Mouse (Mus musculus) kidney, postnatal 25 days (tissue): ENCODE measurements at regions not wholly inside any gene's neighbourhood (a gene's known extent, or its start where the extent isn't known, plus 50 kb on each side); places are given as distances from the start of the nearest gene placed in this dataset.

Experiments
- DNase-seq, 2 experiments: peaks; one replicate each; pipeline ENCODE4 v3.0.0; 2021; ENCODE audit warnings: mixed read lengths in 2 of 2

DNA sequence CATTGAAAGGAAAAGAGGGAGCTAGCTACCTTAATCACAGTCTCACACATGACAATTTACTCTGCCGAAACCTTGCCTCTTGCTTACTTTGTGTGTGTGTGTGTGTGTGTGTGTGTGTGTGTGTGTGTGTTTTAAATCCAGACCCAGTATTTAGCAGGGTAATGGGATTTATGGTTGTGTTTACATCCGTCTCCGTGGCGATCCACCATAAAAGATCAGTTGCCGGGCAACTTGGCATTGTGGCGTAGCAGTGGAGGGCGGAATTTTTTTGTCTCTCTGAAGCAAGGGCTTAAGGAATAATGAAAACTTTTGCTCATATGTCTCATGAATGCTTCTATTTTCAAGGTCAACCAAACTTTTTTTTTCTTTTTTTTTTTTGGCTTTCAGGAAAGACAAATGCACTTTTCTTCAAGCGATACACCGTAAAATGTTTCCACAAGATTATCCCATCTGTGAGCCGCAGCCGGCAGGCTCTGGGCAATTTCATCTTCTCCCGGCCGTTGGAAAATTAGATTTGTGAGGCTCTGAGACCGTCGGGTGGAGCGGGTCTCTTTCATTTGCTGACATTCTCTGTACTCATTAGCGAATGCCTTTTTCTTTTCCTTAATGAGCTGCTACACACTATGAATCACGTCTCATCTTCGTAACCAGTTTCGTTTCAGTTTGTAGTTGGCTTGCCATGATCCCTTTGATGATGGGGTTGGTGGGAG, 53.9 kb upstream of the Ptch1 start:
- no peak for DNase-seq

DNA sequence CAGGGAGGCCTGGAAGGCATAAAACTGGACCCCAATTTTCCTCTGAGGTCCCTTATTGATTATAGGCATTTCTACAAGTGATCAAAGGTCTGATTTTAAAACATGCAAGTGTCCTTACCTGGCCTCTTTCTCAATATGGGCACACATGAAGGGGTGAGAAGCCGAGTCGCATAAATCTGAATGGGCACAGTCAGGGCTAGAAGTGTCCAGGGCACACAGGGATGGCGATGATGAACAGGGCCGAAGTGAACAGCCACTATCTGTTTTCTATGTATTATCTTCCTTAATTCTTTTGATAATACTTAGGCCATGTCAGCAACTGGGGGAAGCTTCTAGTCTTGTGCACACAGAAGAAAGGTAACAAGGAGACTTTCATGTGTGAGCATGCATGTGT, 54.5 kb upstream of the Ptch1 start:
- DNase-seq, result no peak

DNA sequence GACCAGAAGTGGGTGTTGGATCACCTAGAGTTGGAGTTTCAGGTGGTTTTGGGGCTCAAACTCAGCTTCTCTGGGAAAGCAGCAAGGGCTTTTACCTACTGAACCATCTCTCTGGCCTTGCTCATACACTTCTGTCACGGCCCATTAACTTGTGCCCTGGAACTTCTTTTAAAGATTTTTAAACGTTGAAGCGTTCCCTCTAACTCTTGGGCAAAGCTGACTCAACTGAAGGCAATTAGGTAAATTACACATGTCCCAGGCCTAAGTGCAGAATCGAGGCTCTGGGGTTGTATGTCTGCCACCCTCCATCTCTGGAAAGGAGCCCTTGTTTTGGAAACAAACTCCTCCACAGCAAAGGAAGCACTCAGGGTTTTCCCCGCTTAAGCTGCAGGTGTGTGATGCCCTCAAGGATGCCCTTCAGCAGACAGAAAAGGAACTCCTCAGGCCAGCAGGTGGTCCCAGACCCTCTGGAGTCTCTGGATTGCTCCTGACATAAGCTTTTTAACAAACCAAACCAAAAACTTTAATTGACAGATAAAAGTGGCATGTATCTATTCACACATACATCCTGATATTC, 58.5 kb upstream of the Ptch1 start:
- no peak for DNase-seq

DNA sequence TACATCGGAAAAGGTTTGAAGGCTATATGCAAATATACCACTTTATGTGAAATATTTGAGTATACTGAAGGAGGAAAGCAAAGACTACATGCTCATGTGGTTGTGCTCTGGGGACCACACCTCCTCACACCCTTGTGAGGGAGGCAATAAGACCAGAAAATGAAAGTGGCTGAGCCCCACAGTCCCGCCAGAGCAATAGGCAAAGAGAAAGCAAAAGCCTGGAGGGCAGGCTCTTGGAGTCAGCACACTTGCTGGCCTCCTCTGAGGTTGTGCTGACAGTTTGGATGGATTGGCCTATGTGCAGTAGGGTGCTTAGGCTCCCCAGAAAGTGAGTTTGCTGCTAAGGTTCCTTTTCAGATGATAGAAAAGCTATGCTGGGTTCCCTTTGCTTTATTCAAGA, 60.9 kb upstream of the Ptch1 start:
- no peak for DNase-seq

DNA sequence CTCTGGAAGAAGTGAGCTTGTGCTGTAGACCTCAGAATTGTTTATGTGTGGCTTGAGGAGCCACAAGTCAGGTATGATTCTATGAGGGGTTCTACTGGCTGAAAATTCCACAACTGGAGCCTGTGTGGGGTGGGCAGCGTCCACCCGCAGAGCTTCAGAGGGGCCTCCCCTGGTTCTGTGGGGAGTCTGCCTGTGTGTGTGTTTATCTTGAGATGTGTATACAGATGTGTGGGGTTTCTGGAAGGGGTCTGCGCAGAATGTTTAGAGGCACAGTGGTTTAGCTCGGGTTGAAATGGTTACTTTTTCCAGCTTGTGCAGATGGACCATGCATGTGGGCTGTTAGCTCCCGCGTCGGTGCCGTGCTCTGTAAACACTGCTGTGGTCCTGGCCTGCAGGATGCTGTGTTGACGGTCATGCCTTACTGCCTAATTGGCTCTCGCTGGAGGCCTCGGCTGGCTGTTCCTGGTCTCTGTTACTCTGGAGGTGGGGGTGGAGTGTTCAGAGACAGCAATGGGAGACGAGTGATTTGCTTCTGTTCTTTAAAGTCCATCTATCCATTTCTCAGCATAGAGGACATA, 68.3 kb upstream of the Ptch1 start:
- DNase-seq, result no peak

DNA sequence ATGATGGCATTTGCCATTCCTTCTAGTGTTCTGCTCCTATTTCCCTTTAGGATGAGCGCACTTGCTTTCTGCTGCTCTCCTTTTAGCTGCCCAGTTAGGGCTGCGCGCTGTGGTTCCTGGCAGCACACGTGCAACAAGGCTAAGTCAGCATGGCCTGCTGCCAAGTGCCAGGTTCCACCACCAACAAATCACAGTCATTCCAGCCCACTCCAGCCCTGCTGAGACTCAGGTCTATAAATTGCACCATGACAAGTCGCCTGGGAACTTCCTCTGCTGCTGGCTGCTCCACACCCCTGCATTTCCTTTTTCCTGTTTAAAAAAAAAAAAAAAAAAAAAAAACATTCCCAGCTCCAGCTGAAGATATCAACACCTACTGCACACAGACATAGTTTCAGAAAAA, 69.2 kb upstream of the Ptch1 start:
- DNase-seq, result peak; percentile 94

DNA sequence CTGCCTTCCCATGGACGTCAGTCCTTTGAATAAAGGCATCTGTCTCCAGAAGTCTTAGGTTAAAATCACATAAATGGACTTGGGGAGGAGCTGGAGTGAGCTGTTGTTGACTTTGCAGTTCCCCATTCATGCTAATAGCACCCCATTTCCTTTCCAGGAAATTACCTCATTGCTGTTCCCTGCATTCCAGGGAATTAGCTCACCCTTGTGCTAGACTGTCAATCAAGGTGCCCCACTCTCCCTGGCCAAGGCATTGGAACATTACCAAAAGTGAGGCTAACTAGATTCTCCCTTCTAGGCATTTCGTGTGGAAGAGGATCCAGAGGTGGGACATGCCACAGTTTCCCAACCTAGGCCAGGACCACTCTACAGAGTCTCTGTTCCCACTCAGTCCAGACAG, 70.0 kb upstream of the Ptch1 start:
- peak in 1 of 2 experiments; percentile 20 for DNase-seq

DNA sequence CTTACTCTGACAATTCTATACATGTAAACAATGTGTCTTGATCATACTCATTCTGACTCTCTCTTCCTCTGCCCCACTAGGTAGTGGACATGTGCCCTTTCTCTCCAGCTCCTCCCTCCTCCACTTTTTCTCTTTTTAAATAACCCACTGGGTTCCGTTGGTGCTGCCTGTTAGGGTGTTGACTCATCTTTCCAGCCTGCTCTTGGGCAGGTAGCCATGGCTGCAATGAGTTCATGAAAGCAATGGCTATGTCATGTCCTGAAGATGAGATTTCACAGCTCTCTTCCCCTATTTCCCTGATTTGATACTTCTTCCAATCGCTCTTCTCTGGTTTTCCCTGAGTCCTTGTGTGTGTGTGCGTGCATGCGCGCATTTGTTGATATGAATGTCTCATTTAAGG, 70.9 kb upstream of the Ptch1 start:
- DNase-seq, result no peak

DNA sequence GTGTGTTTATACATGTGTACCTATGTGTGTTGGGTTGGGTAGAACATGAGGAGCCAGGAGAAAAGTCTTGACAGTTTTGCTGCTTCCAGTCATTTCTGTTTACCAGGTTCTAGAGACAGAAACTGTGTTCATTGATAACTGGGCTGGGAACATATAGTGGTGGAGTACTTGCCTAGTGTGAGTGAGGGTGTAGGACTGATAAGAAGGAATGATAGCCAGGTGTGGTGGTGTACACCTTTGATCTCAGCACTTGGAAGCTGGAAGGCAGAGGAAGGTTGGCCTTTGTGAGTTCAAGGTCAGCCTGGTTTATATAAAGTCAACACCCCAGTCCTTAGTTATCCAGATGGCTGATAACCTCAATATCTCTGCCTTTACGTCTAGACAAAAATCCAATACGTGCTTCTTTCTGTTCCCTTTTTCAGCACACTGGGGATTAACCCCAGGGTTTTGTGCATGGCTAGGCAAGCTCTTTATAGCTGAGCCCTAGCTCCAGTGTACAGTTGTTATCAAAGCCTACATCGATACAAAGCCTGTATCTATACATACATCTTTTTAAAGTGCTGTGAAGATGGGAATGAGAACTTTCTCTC, 75.8 kb upstream of the Ptch1 start:
- DNase-seq, result no peak

DNA sequence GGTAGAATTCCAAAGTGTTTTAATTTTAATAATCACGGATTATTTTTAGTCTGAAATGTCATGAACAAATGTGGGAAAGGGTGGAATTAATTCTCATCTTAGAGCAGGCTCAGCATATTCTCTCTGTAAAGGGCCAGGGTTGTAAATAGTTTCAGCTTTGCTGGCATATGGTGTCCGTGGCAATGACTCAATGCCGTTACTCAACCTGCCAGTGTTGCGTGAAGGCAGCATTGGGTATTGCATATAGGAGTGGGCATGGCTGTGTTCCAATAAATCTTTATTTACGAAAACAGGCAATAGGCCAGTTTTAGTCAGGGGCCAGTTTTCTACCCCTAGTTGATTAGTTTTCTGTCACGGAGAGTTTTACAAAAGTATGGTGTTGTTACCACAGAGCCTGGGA, 81.1 kb upstream of the Ptch1 start:
- no peak for DNase-seq

DNA sequence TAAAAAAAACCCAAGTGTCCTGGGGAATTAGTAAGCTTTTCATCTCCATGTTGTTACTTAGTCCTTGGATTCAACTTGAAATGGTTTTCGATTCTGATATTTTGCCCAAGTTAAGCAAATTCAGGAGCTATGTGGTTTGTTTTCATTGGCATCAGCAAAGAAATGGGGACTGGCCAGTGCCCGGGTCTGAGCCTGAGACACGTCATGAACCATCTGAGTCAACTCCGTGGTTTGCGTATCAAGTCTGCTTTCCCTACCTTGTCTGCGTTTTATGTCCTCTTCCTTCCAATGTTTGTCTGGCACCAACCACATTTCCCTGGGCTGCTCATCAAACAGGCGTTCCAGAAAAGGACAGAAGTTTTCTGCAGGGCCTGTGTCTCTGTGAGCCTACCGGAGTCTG, 83.7 kb upstream of the Ptch1 start:
- DNase-seq, result no peak

DNA sequence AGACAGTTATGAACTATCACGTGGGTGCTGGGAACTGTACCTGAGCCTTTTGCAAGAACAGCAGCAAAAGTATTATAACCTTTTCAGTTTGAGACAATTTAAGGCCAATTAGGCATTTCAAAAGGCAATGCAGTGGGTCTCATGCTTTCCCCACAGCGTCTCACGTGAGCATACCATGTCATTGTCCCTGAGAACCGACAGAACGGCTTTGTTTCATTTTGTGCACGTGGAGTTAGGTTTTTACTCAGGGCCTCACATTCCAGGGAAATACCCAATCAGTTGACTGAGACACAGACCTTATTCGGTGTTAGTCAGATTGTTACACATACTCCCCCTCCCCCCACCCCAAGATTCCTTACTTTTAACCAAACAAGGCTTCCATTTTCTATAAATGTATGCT, 86.0 kb upstream of the Ptch1 start:
- no peak for DNase-seq

DNA sequence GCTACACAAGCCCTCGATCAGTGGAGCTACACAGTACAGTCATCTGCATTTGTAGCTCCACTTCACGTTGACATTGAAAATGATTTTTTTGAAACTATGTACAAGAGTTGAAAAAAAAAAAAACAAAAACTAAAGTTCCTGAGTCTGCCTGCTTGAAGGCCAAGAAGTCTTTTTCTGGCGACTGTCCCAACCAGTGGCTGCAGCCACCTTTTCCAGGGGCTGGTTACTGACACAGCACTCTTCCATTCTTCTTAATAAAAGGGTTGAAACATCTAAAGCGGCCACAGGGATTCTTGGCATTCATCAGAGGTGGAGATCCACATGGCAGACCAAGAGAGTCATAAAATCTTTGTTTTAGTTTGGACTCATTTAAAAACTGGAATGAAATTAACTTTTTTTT, 87.0 kb upstream of the Ptch1 start:
- DNase-seq, result no peak

DNA sequence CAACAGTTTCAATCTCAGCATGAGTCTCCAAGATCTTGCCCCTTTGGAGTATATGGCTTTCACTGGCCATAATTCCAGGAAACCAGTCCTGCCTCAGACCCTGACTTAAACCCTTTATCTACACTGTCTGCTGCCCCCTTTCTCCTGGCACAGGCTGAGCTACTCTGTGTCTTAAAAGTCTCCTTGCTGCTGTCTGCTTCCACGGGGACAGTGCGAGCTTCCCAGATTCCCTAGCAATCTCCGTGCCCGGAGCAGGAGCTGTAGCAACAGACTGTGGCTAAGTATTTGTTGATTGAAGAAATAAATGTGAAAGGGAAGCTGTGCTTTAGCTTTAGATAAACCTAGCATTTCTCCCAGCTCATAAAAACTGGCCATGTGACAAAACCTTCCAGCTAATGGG, 95.2 kb upstream of the Ptch1 start:
- no peak for DNase-seq

DNA sequence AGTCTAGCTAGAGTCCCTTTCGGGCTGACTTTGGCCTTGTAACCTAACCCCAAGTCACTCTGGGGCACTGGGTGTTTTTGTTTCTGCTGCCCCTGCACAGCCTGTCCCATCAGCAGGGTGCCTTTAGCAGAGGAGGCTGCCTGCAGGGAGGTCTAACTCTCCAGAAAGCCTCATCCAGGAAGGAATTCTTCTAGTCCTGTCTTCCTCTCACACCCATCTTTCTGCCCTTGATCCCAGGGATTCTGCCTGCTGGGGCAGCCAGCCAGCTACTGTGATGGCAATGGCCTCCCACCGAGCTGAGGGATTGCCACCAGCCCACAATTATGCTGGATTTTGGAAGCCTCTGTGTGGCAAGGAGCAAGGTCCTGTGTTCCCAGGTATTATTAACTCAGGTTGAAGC, 95.6 kb upstream of the Ptch1 start:
- peak; percentile 34 to 58 for DNase-seq

DNA sequence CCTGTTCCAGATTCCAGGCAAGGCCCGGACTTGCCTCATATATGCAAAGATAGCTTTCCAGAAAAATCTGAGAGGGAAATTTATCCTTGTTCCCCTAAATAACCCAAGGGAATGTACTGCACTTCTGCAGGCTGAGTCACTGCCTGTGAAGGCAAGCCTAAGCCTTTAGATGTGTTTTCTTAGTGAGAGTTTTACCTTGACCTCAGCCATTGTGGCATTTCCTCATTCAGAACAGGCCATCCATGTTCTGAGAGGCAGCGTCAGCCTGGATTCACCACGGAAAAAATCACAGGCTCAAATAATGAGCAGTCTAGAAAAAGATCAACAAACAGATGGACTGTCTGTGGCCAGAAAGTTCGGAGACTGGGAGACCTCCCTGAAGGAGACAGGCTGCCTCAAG, 99.0 kb upstream of the Ptch1 start:
- no peak for DNase-seq

DNA sequence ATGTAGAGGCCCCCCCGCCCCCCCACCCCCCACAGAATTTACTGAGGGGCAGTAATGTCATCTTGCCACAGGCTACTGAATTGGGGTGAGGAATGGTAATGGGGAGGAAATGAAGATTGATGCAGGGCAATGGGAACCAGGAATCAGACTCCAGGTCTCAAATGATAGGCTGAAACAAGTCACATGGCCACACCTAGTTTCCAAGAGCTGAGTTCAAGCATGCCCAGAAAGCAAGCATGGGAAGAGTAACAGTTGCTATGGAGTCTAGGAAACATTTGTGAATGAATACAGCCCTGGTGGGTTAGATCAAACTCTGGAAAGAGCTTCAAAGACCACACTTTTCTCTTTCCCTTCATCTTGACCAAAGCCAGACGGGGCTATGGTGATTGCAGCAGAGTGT, 104.3 kb upstream of the Ptch1 start:
- DNase-seq, result no peak

DNA sequence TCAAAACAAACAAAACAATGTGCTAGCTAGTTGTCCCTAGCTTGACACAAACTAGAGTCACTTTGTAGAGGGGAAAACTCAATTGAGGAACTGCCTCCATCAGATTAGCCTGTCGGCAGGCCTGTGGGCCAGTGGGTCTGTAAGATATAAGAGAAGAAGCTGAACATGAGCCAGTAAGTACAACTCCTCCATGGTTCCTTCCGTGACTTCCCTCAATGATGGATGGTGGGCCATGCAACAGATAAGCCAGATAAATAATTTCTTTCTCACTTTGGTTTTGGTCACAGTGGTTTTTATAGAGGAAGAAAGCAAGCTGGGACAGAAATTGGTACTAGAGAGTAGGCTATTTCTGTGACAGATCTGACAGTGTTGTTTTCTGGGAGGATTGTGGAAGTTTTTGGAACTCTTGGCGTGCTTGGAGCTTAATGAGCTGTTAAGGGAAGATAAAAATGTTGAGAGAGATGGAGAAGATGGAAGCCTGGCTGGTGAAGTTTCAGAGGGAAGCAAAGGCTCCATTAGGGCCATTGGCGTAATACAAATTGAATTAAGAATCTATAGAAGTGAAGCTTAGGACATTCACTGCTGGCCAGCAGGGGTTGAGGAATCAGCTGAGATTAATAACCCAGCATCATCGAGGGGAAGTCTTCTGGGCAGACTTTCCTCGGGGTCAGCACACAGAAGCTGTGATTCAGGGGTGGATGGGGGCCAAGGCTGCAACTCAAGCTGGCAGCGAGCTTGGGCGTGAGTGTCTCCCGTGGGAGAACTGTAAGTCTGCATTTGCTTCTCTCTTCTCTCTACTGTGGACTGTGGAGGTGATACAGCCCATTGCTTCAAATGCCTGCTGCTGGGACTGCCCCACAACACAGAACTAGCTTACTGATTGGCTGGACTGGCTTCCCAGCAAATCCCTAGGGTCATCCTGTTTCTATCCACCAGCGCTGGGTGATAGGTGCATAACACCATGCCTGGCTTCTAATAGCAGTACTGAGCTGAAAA, 105.2 kb upstream of the Ptch1 start:
- no peak for DNase-seq

DNA sequence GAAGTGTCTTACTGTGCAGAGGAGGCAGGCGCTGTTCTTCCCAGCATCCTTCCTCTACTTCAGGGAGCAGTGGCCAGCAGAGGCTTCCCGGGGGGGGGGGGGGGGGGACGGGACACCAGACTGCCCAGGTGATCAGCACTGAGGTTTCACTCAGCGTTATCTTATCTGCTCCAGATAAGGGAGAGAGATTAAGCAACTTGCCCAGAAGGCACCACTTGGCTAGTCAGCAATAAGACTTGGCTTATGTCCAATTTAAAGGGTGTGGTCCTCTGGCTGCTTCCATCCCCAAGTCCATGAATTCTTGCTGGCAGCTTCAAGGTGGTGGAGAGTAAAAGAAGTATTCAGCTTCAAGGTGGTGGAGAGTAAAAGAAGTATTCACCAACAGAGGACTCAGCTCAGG, 108.9 kb upstream of the Ptch1 start:
- no peak for DNase-seq

DNA sequence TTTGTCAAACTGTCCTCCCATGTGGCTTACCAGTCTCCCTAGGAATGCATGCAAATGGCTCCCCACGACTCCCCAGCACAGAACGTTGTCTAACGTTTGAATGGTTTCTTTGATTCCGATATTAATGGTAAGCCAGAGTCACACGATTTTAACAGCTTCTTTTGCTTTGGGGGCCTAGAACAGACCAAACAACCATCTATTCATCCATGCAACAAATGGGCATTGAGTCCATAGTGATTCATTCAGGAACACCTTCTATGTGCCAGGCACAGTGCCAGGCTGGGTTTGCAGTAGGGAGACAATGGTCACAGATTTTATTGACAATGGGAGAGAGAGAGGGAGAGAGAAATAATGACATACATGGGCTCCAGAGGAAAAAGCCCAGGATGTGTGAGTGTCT, 118.6 kb upstream of the Ptch1 start:
- DNase-seq, result no peak

DNA sequence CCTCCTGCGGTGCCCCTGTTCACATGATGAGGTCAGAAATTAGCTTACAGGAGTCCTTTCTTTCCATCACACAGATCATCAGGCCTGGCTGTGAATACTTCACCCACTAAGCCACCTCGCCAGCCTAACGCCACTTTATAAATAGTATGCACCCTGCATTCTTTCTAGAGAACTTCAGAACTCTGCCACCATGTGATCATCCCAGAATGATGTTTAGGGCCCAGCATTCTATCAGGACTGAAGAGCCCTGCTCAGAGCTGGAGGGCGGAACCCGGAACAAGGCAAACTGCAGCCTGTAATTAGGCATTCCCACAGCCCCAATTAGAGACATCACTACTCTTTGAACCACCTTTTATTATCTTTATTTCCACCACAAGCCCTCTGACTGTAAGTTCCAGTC, 120.2 kb upstream of the Ptch1 start:
- DNase-seq, result no peak

DNA sequence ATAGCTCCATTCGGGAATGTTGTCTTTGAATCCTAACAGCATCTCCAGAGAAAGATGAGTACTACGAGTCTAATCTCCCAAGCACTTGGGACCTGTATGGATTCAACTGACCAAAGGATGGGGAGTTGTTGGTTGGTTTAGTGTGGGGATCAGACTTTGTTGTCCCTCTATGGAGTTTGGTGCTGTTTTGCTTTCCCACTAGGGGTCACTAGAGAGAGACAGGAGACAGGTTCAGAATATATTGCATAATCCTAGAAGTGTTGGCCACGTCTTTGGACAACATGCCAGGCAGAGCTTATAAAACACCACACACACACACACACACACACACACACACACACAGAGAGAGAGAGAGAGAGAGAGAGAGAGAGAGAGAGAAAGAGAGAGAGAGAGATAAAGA, 118.6 kb upstream of the Ercc6l2 start:
- DNase-seq, result peak; percentile 44 to 57

DNA sequence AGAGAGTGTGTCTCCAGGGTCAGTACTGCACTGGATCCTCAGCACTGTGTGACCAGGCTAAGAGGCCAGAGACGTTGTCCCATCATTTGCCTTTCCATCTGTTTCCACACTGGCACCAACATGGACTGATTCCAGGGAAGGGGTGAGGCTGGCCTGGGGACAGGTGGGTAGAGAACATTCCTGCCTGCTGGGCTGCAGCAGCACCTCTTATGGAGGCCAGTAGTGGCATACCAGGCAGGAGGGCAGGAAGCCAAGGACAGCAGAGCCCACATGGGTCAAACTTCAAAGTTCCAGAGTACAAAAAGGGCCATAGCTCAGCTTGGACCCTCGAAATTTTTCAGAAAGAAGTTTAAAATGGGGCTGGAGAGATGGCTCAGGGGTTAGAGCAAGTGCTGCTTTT, 115.4 kb upstream of the Ercc6l2 start:
- peak; percentile 64 to 85 for DNase-seq
